Mouse (Mus musculus) testis, adult 2 months (tissue): ENCODE results near the gene Nav2.

Source experiments
- CTCF ChIP-seq: fragments of 200-500 bp; IDR thresholded peaks from 2 replicates; pipeline ENCODE4 v1.5.1; 2012; ENCODE audit warnings: low read depth, mild to moderate bottlenecking, inconsistent platforms, low read length, moderate library complexity; ENCODE audit not compliant: control insufficient read depth, insufficient read depth, insufficient replicate concordance
- POLR2A ChIP-seq: fragments of 200-500 bp; IDR thresholded peaks from 2 replicates; pipeline ENCODE4 v1.6.1; 2012; ENCODE audit warnings: low read depth, mild to moderate bottlenecking, inconsistent platforms, low read length, moderate library complexity; ENCODE audit not compliant: control insufficient read depth

DNA sequence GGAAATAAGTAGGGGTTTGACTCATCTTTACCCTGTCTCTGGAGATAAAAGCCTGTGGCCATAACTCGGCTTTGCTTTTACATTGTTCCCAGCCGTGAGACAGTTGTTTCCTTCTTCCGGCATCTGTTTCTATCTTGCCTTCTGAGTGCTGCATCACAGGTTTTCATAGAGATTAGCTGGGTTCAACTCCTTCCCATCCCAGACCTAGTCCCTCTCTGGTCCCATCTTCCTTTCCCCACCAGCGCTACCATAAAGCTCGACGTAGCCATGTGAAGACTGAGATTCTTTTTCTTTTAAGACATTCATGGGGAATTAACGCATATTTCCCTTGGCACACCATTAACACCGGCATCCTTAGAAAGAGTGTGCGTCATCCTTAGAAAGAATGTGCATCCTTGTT, 613.5 kb downstream of the Nav2 start:
- no peak for TF ChIP-seq POLR2A
- no peak for TF ChIP-seq CTCF
